Mouse (Mus musculus) testis, adult 2 months (tissue): ENCODE data around the gene Gm10521. TPM values are rescaled to one million over a fixed set of nuclear protein-coding genes. Genes with fewer than 3 reads are reported as not detected.

Experiments
- H3K27ac ChIP-seq: fragments of 200-500 bp; 2 replicates; pipeline ENCODE4 v1.5.1; 2012; ENCODE audit warnings: low read depth, low read length; ENCODE audit not compliant: control insufficient read depth, insufficient read depth
- H3K27me3 ChIP-seq: fragments of 200-500 bp; 2 replicates; pipeline ENCODE4 v1.6.1; 2012; ENCODE audit warnings: mild to moderate bottlenecking, low read length, moderate library complexity; ENCODE audit not compliant: control insufficient read depth, insufficient read depth
- H3K36me3 ChIP-seq: fragments of 200-500 bp; 2 replicates; pipeline ENCODE4 v1.6.1; 2012; ENCODE audit warnings: mild to moderate bottlenecking, low read length; ENCODE audit not compliant: control insufficient read depth, insufficient read depth
- H3K4me1 ChIP-seq: fragments of 200-500 bp; 2 replicates; pipeline ENCODE4 v1.6.1; 2012; ENCODE audit warnings: low read length; ENCODE audit not compliant: control insufficient read depth, insufficient read depth
- H3K4me3 ChIP-seq: fragments of 200-500 bp; 2 replicates; pipeline ENCODE4 v1.5.1; 2012; ENCODE audit warnings: low read depth, mild to moderate bottlenecking, low read length, moderate library complexity, mixed read lengths; ENCODE audit not compliant: control insufficient read depth
- CTCF ChIP-seq: fragments of 200-500 bp; IDR thresholded peaks from 2 replicates; pipeline ENCODE4 v1.5.1; 2012; ENCODE audit warnings: low read depth, mild to moderate bottlenecking, inconsistent platforms, low read length, moderate library complexity; ENCODE audit not compliant: control insufficient read depth, insufficient read depth, insufficient replicate concordance
- POLR2A ChIP-seq: fragments of 200-500 bp; IDR thresholded peaks from 2 replicates; pipeline ENCODE4 v1.6.1; 2012; ENCODE audit warnings: low read depth, mild to moderate bottlenecking, inconsistent platforms, low read length, moderate library complexity; ENCODE audit not compliant: control insufficient read depth
- polyA plus RNA-seq: library from polyadenylated mRNA; depleted of rRNA; stranded (reverse); fragments of >200 nt; gene quantifications from 2 replicates; pipeline ENCODE4 v1.2.3, GENCODE M21; 2012; rRNA removed

Gene Gm10521
- polyA plus RNA-seq, 1 experiment = 0.05 TPM

- TF ChIP-seq POLR2A (no peak), CTCF (no peak)
- Histone ChIP-seq H3K27ac (no peak overlapping the region), H3K4me3 (no peak overlapping the region), H3K36me3 (no peaks in the 10 kb centered on the region), H3K4me1 (no peaks in the 10 kb centered on the region), H3K27me3 (peaks cover 2% of the 10 kb centered on the region; the same call in 1 of the 2 replicates)
Observed at GRCm38 (mm10) chr1:171921641-171922040, 26.2 kb downstream of the Gm10521 start.

DNA sequence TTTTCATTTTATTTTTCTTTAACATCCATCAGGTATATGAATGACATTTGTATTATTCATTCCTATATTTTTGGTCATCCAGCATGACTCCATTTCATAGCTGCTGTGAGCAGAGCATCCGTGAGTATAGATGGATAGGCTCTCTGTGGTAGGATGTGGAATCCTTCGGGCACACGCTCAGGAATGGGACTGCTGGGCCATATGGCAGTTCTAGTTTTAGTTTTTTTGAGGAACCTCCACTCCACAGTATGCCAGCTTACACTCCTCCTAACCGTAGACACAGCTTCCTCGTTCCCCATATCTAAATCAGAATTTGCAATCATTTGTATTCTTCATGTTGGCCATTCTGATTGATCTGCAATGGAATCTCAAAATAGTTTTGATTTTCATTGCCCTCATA is 27.4 kb downstream of the Gm10521 start:
- Histone ChIP-seq H3K27ac (no peak overlapping the region), H3K27me3 (no peaks in the 10 kb centered on the region), H3K4me1 (no peaks in the 10 kb centered on the region), H3K4me3 (no peak overlapping the region), H3K36me3 (no peaks in the 10 kb centered on the region)
- TF ChIP-seq CTCF (no peak), POLR2A (no peak)

DNA sequence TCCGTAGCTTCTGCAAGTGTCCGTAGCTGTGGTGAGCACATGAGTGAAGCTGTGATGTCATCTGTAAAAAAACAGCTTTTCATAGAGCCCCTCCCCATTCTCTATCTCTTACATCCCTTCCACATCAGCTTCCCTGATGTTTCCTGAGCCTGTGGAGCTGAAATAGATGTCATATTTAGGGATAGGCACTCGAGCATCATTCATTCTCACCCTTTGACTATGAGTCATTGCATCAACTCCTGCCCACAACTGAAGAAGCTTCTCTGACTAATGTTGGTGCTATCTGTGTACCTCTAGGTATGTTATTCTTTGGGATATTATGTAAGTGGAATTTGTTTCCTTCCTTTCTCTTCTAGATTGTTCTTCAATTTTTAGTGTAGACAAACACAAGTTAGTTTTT is 29.4 kb downstream of the Gm10521 start:
- no peak for TF ChIP-seq POLR2A
- no peak for TF ChIP-seq CTCF
- Histone ChIP-seq H3K4me3 (no peak overlapping the region), H3K4me1 (no peaks in the 10 kb centered on the region), H3K27ac (no peak overlapping the region), H3K36me3 (no peaks in the 10 kb centered on the region), H3K27me3 (no peaks in the 10 kb centered on the region)

DNA sequence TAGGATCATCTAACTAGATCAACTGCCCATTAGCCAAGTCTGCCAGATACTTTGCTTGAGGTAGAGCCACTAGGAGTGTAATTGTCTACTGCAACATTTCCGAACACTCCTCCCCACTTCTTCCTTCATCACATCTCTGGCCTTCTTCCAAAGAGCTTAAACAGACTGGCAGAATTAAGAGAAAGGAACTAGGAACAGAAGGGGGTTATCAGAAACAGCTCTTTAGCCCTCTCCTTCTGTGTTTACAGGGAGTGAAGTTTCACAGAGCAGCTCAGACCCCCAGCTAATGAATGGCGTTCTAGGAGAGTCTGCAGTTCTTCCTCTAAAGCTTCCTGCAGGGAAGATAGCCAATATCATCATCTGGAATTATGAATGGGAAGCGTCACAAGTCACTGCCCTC is 38.4 kb downstream of the Gm10521 start:
- TF ChIP-seq CTCF (no peak), POLR2A (no peak)
- no peak overlapping the region for H3K27ac ChIP-seq

DNA sequence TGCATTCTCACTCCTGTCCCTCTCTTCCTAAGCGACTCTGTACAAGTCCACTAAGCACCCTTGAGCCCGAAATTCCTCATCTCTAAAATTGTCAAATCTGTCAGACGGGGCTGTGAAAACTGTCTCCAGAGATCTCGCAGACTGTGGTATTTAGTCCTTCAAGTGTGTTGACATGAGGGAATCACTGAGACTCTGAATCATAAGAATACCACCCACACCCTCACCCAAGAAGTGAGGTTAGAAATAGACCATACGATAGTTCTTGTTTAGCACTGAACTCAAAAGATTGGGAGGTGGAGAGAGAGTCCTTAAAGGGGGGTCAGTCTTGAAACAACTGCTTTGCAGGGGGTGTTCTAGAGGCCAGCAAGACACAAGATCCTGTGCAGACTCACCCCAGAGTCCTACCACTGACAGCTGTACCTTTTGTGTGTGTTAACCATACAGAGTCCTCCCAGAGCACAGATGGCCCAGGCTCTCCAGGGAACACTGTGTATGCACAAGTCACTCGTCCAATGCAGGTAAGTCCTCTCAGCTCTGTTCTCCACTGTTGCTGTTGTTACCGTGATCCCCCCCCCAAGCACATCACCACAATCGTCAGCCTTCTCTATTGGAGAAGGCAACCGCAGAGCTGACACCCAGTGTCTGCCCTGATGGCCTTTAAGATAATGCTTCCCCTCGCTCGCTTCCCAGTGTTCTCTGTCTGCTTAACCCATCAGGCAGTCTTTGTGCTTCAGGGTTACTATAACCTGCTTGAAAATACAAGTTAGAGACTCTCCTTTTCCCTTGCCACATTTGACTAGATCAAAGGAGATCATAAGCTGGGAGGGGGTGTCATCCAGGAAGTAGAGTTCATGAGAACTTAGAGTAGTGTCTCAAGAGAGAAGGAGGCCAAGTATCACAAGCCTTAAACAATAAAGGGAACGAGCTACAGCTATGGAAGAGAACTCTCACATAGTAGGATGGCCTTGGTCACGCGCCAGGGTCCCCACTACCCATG is 43.8 kb downstream of the Gm10521 start:
- H3K4me3 ChIP-seq = no peak overlapping the region
- H3K27me3 ChIP-seq = no peaks in the 10 kb centered on the region
- TF ChIP-seq POLR2A (no peak), CTCF (no peak)
- no peak overlapping the region for H3K27ac ChIP-seq
- peaks cover 3% of the 10 kb centered on the region; the same call in 1 of the 2 replicates for H3K4me1 ChIP-seq
- H3K36me3 ChIP-seq = no peaks in the 10 kb centered on the region

More for the DNA sequence above, 38.4 kb downstream of the Gm10521 start:
- Histone ChIP-seq H3K36me3 (no peaks in the 10 kb centered on the region), H3K27me3 (no peaks in the 10 kb centered on the region), H3K4me1 (peaks cover 3% of the 10 kb centered on the region; the same call in 1 of the 2 replicates), H3K4me3 (no peak overlapping the region)

- H3K4me3 ChIP-seq = no peak overlapping the region
- H3K4me1 ChIP-seq = peaks cover 3% of the 10 kb centered on the region; the same call in 1 of the 2 replicates
- H3K36me3 ChIP-seq = no peaks in the 10 kb centered on the region
- TF ChIP-seq POLR2A (no peak), CTCF (no peak)
- no peaks in the 10 kb centered on the region for H3K27me3 ChIP-seq
- no peak overlapping the region for H3K27ac ChIP-seq
Observed at GRCm38 (mm10) chr1:171940626-171941025, 45.2 kb downstream of the Gm10521 start.

GRCm38 (mm10) chr1:171946447-171946995 is 51.1 kb downstream of the Gm10521 start:
- Histone ChIP-seq H3K4me1 (no peaks in the 10 kb centered on the region), H3K27ac (no peak overlapping the region), H3K36me3 (no peaks in the 10 kb centered on the region), H3K27me3 (no peaks in the 10 kb centered on the region), H3K4me3 (no peak overlapping the region)
- no peak for TF ChIP-seq POLR2A
- no peak for TF ChIP-seq CTCF

Other genes starting within 250 kb of the Gm10521 start
- 16.0 and 19.5 TPM in 2 replicates for gene Slamf7, start 242.6 kb upstream of the Gm10521 start, polyA plus RNA-seq
- gene Cd48, start 213.7 kb upstream of the Gm10521 start, polyA plus RNA-seq = 1.2 and 1.9 TPM in 2 replicates
- gene Slamf1, start 128.5 kb upstream of the Gm10521 start, polyA plus RNA-seq = 0.46 and 0.62 TPM in 2 replicates
- 0.25 and 0.56 TPM in 2 replicates for gene Cd84, start 56.0 kb upstream of the Gm10521 start, polyA plus RNA-seq
- 0.02 TPM in 1 of 2 replicates, not detected in the other for gene Slamf6, start 21.9 kb downstream of the Gm10521 start, polyA plus RNA-seq
- gene Vangl2, start 132.8 kb downstream of the Gm10521 start, polyA plus RNA-seq = 2.6 and 4.6 TPM in 2 replicates
- gene Nhlh1, start 161.9 kb downstream of the Gm10521 start, polyA plus RNA-seq = 0.24 and 0.33 TPM in 2 replicates
- gene Copa, start 186.9 kb downstream of the Gm10521 start, polyA plus RNA-seq = 28.1 and 33.1 TPM in 2 replicates
- gene Ncstn, start 187.1 kb downstream of the Gm10521 start, polyA plus RNA-seq = 60.5 and 77.9 TPM in 2 replicates
- 22.3 and 25.8 TPM in 2 replicates for gene Pex19, start 231.1 kb downstream of the Gm10521 start, polyA plus RNA-seq